Mouse (Mus musculus) macrophage (primary cell): ENCODE data around the gene Arid4a. TPM values are rescaled to one million over a fixed set of nuclear protein-coding genes. Genes with fewer than 3 reads are reported as not detected.

Experiments used
- H3K27ac ChIP-seq: fragments of 350-480 bp; formaldehyde crosslinking; 2 replicates; pipeline ENCODE4 v1.9.0; 2021
- H3K36me3 ChIP-seq: fragments of 350-480 bp; formaldehyde crosslinking; 2 replicates; pipeline ENCODE4 v1.9.0; 2021; ENCODE audit errors: inconsistent target
- H3K4me3 ChIP-seq: fragments of 350-480 bp; formaldehyde crosslinking; 2 replicates; pipeline ENCODE4 v1.9.0; 2021; ENCODE audit errors: inconsistent target
- H3K79me2 ChIP-seq: fragments of 350-480 bp; formaldehyde crosslinking; 2 replicates; pipeline ENCODE4 v1.9.0; 2021; ENCODE audit errors: inconsistent target
- WGBS: methylation state at CpG from one replicate; pipeline ENCODE4 v1.1.7; 2026; ENCODE audit warnings: inconsistent platforms; ENCODE audit not compliant: missing documents; 5-methylcytosine and 5-hydroxymethylcytosine counted together
- polyA plus RNA-seq: library from polyadenylated mRNA; stranded (reverse); fragments of 250-400 nt; gene quantifications from 3 replicates; pipeline ENCODE4 v1.2.4, GENCODE M21; 2018; ENCODE audit warnings: inconsistent platforms

Gene Arid4a
- polyA plus RNA-seq, 1 experiment from 2014 or later: 50.5 TPM

GRCm38 (mm10) chr12:71122731-71123130 lies 106.9 kb downstream of the Arid4a start:
- Histone ChIP-seq H3K36me3 (peaks cover 11% of the 10 kb centered on the region), H3K27ac (no peak overlapping the region), H3K79me2 (no peaks in the 10 kb centered on the region), H3K4me3 (no peak overlapping the region)
- 95% methylated on average over 10 of the region's 10 CpGs for WGBS

DNA sequence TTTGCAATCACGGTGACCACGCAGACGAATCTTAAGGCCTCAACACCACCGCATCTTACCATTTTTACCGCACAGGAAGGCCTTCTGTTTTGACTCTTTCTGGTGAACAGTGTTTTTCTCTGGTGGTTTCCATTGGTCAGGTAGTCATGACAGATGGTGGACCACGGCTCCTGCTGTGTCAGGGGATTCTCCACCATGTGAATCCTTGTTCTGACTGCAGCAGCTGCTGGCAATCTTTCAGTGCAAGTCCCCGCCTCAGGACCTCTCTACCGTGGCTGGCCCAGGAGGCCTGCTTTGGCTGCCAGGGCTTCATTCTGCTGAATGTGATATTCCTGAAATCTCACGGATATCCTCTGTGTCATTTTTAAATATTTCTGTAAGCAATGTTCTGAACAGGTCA lies 107.5 kb downstream of the Arid4a start:
- H3K36me3 ChIP-seq: peaks cover 11% of the 10 kb centered on the region
- WGBS: 81% methylated on average over 9 of the region's 9 CpGs

GRCm38 (mm10) chr12:71135581-71135980 lies 119.8 kb downstream of the Arid4a start:
- Histone ChIP-seq H3K4me3 (peak overlapping the region; percentile 87), H3K27ac (no peak overlapping the region), H3K36me3 (peaks cover 23% of the 10 kb centered on the region), H3K79me2 (peaks cover 42% of the 10 kb centered on the region)
- 19% methylated on average over 5 of the region's 5 CpGs for WGBS

More for the DNA sequence above, 107.5 kb downstream of the Arid4a start:
- Histone ChIP-seq H3K79me2 (no peaks in the 10 kb centered on the region), H3K4me3 (no peak overlapping the region), H3K27ac (no peak overlapping the region)

DNA sequence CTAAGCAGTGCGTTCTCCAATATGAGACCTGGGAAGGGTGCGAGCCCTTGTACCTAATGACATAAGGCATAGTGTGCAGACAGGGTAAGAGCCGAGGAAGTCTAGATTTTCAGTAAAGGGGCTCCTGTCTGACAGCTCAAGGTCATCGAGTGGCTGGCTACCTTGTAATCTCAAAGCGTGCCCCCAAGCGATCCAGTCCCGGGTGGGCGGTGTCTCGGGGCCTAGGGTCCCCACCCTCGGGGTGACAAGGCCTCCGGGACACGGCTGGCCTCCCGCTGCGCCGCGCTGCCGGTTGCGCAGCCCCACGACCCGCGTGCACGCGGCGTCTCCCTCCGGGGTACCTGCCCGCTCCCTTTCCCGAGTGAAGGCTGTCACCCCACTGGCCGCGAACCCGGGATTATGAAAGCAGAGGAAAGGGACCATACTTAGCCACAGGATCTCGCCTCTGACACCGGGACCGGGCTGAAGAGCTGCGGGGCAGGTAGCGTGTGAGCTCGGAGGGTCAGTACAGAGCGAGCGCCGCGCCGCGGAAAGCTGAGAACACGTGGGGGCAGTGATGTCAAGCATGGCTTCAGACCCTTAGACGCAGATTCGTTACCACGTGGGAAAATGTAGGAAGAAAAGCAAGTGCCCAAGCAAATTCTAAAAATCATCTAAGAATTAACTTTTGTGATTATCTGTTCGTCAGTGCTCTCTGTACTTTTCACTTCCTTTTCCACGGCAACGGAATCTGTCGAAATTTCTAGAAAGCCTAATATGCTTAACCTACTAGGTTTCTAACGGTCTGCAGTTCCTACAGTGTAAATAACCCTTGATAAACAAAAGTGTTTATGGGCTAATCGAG lies 120.6 kb downstream of the Arid4a start, which contains the start of the genes Timm9 and 2700049A03Rik:
Gene Timm9, minus strand, starts transcription at position 555 of the 844 bp plus-strand sequence.
Gene 2700049A03Rik, plus strand, starts transcription at position 719 of the 844 bp plus-strand sequence.
- 1% methylated on average over 37 of the region's 52 CpGs for WGBS

DNA sequence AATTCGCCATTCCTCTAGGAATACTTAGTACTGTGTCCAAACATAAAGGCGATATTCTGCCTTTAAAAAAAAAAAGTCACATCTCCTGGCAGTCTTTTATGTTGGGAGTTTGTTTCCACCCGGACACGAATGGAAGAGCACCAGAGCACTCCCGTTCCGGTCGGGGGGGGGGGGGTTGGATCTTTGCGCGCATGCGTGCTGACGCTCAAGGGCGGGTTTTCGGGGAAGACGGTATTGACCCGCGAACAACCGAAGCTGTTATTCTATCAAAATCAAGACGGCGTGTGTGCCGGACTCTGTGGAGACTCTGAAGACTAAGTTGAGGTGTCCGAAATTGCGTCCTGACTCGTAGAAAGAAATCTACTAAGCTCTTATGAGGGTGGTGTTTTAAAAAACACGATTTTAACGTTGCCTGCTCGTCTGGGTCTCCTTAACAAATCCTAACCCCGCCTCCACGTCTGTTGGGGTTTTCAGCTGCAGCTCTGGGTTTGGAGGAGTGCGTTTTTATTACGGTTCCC lies 121.2 kb downstream of the Arid4a start:
- H3K36me3 ChIP-seq: peaks cover 28% of the 10 kb centered on the region
- peak overlapping the region; percentile 93 for H3K27ac ChIP-seq
- WGBS: under 1% methylated on average over 29 of the region's 30 CpGs

More for the DNA sequence above, 120.6 kb downstream of the Arid4a start, which contains the start of the genes Timm9 and 2700049A03Rik:
- Histone ChIP-seq H3K36me3 (peaks cover 28% of the 10 kb centered on the region), H3K27ac (peak within 1 kb of the TSS; percentile 93), H3K4me3 (peak within 1 kb of the TSS; percentile 87), H3K79me2 (peaks cover 42% of the 10 kb centered on the region)

GRCm38 (mm10) chr12:71137686-71138085 lies 121.9 kb downstream of the Arid4a start:
- H3K27ac ChIP-seq: peak overlapping the region; percentile 93; the same call in 1 of the 2 replicates
- H3K36me3 ChIP-seq: peaks cover 27% of the 10 kb centered on the region
- H3K4me3 ChIP-seq: peak overlapping the region; percentile 87
- 3% methylated on average over 9 of the region's 11 CpGs for WGBS
- H3K79me2 ChIP-seq: peaks cover 37% of the 10 kb centered on the region

More for the DNA sequence above, 121.2 kb downstream of the Arid4a start:
- Histone ChIP-seq H3K4me3 (peak overlapping the region; percentile 87), H3K79me2 (peaks cover 42% of the 10 kb centered on the region)

DNA sequence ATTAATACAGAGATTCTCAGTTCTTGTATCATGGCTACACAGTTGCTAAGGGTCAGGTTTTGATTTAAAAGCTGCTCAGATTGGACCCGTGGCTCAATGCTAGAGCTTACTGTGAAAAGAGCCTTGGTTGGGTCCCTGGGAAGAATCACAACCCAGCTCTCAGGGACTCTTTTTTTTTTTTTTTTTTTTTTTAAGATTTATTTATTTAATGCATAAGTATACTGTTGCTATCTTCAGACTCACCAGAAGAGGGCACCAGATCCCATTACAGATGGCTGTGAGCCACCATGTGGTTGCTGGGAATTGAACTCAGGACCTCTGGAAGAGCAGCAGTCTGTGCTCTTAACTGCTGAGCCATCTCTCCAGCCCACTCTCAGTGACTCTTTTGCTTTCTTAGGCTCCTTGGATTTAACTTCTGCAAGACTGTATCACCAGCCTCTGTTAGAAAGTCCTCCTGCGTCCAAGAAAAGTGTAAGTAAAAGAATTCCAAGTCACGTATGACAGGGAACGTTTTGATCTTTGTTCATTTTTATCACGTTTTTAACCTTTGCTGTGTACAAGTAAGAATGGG lies 123.6 kb downstream of the Arid4a start:
- Histone ChIP-seq H3K4me3 (no peak overlapping the region), H3K27ac (no peak overlapping the region), H3K36me3 (peaks cover 25% of the 10 kb centered on the region; the same call in 1 of the 2 replicates), H3K79me2 (peaks cover 22% of the 10 kb centered on the region)
- WGBS: 85% methylated on average over 5 of the region's 5 CpGs

DNA sequence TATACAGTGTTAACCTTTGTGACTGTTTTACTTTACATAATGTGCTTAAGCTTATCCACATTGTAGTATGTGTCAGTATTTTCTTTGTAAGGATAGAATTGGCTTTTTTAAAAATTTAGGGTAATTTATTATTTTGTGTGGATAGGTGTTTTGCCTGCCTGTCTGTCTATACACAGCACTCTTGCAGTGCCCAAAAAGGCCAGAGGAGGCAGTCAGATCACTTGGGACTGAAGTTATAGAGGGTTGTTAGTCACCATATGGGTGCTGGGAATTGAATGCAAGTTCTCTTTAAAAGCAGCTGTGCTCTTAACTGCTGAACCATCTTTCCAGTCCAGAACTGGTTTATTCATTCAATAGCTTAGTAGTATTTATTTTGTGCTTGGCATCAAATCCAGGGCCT lies 125.4 kb downstream of the Arid4a start:
- Histone ChIP-seq H3K36me3 (peaks cover 25% of the 10 kb centered on the region; the same call in 1 of the 2 replicates), H3K4me3 (no peak overlapping the region), H3K79me2 (peaks cover 4% of the 10 kb centered on the region; the same call in 1 of the 2 replicates), H3K27ac (no peak overlapping the region)

- 93% methylated on average over 3 of the region's 3 CpGs for WGBS
Observed at GRCm38 (mm10) chr12:71147641-71148040, 131.9 kb downstream of the Arid4a start.

More at GRCm38 (mm10) chr12:71147641-71148040, 131.9 kb downstream of the Arid4a start:
- Histone ChIP-seq H3K79me2 (no peaks in the 10 kb centered on the region), H3K4me3 (no peak overlapping the region), H3K36me3 (peaks cover 25% of the 10 kb centered on the region; the same call in 1 of the 2 replicates), H3K27ac (no peak overlapping the region)

Other genes starting within 250 kb of the Arid4a start
- 8.2 to 24.7 TPM (median 13.3 TPM) in 3 replicates for gene Frmd6, start 190.5 kb upstream of the Arid4a start, polyA plus RNA-seq
- gene Actr10, start 78.1 kb upstream of the Arid4a start, polyA plus RNA-seq: 26.4 to 54.8 TPM (median 53.4 TPM) in 3 replicates
- gene Psma3, start 41.4 kb upstream of the Arid4a start, polyA plus RNA-seq: 163 to 269 TPM (median 248 TPM) in 3 replicates
- not detected in 3 replicates for gene Tomm20l, start 95.4 kb downstream of the Arid4a start, polyA plus RNA-seq
- 9.7 to 30.7 TPM (median 14.3 TPM) in 3 replicates for gene Timm9, start 120.7 kb downstream of the Arid4a start, polyA plus RNA-seq
- 2.9 to 3.8 TPM (median 3.0 TPM) in 3 replicates for gene 2700049A03Rik, start 120.9 kb downstream of the Arid4a start, polyA plus RNA-seq